Mouse (Mus musculus) liver, postnatal 0 days (tissue): ENCODE data around the gene Marveld1.

ENCODE experiments used
- CTCF ChIP-seq: sonication (generic); IDR thresholded peaks from 2 replicates; pipeline ENCODE4 v1.5.1; 2016; ENCODE audit warnings: antibody characterized with exemption, low read depth
- EP300 ChIP-seq: IDR thresholded peaks from 2 replicates; pipeline ENCODE4 v1.6.1; 2016; ENCODE audit warnings: antibody characterized with exemption, low read depth, mild to moderate bottlenecking

GRCm38 (mm10) chr19:42104681-42105080, 42.5 kb upstream of the Marveld1 start:
- TF ChIP-seq CTCF (peak; percentile 20; the same call in 1 of the 2 replicates), EP300 (no peak)
